Mouse (Mus musculus): ENCODE results near the gene Ahsg. TPM values are rescaled to one million over a fixed set of nuclear protein-coding genes. Genes with fewer than 3 reads are reported as not detected.

The Ahsg gene
- polyA plus RNA-seq, 1 experiment, result not detected

- Histone ChIP-seq H3K36me3 (ENCODE audit: control insufficient read depth, insufficient read depth) (no peaks in the 10 kb centered on the region), H3K4me3 (no peak overlapping the region), H3K79me2 (ENCODE audit: control insufficient read depth, insufficient read depth) (no peaks in the 10 kb centered on the region), H3K4me2 (ENCODE audit: low read depth) (no peak overlapping the region), H3ac (ENCODE audit: control insufficient read depth, insufficient read length) (no peak overlapping the region), H3K27me3 (ENCODE audit: control insufficient read depth, insufficient read depth, insufficient read length) (peaks cover 15% of the 10 kb centered on the region)
- TF ChIP-seq MYOG (IDR thresholded peaks at IDR 0.05; ENCODE audit: control insufficient read depth in 1 of 3, insufficient read depth in 1 of 3, insufficient read length in 2 of 3, low read depth in 2 of 3) (no peak), USF1 (IDR thresholded peaks at IDR 0.05; ENCODE audit: low read depth) (no peak), POLR2AphosphoS2 (IDR thresholded peaks at IDR 0.05; ENCODE audit: insufficient read length, low read depth) (no peak), E2F4 (IDR thresholded peaks at IDR 0.05; ENCODE audit: insufficient read depth) (no peak), CEBPB (IDR thresholded peaks at IDR 0.05; ENCODE audit: insufficient read depth, poor library complexity, severe bottlenecking) (no peak), MAX (IDR thresholded peaks at IDR 0.05; ENCODE audit: low read depth) (no peak), TCF12 (IDR thresholded peaks at IDR 0.05; ENCODE audit: insufficient read depth, poor library complexity, severe bottlenecking) (no peak), SRF (IDR thresholded peaks at IDR 0.05; ENCODE audit: control insufficient read depth, insufficient read length, low read depth) (no peak), POLR2A (IDR thresholded peaks at IDR 0.05; ENCODE audit: insufficient read length, low read depth) (no peak), TCF3 (IDR thresholded peaks at IDR 0.05; ENCODE audit: insufficient read length, low read depth) (no peak), REST (IDR thresholded peaks at IDR 0.05; ENCODE audit: insufficient read depth, insufficient read length) (no peak), MYOD1 (IDR thresholded peaks at IDR 0.05; ENCODE audit: control insufficient read depth in 1 of 3, insufficient read length in 2 of 3, low read depth in 2 of 3) (no peak)
Measured at GRCm38 (mm10) chr16:22889716-22890115, 1.4 kb upstream of the Ahsg start.

- H3K4me2 ChIP-seq (ENCODE audit: low read depth), result no peak overlapping the region
- no peaks in the 10 kb centered on the region for H3K79me2 ChIP-seq (ENCODE audit: control insufficient read depth, insufficient read depth)
- no peak overlapping the region for H3K4me3 ChIP-seq
- H3ac ChIP-seq (ENCODE audit: control insufficient read depth, insufficient read length), result no peak overlapping the region
- no peaks in the 10 kb centered on the region for H3K36me3 ChIP-seq (ENCODE audit: control insufficient read depth, insufficient read depth)
- TF ChIP-seq TCF3 (IDR thresholded peaks at IDR 0.05; ENCODE audit: insufficient read length, low read depth) (no peak), POLR2AphosphoS2 (IDR thresholded peaks at IDR 0.05; ENCODE audit: insufficient read length, low read depth) (no peak), MAX (IDR thresholded peaks at IDR 0.05; ENCODE audit: low read depth) (no peak), MYOG (IDR thresholded peaks at IDR 0.05; ENCODE audit: control insufficient read depth in 1 of 3, insufficient read depth in 1 of 3, insufficient read length in 2 of 3, low read depth in 2 of 3) (no peak)
- H3K27me3 ChIP-seq (ENCODE audit: control insufficient read depth, insufficient read depth, insufficient read length), result peaks cover 20% of the 10 kb centered on the region
Measured at GRCm38 (mm10) chr16:22891733-22892154, 667 bp downstream of the Ahsg start.

GRCm38 (mm10) chr16:22894095-22894494, 3.0 kb downstream of the Ahsg start:
- H3K27me3 ChIP-seq (ENCODE audit: control insufficient read depth, insufficient read depth, insufficient read length), result peaks cover 20% of the 10 kb centered on the region
- no peak overlapping the region for H3ac ChIP-seq (ENCODE audit: control insufficient read depth, insufficient read length)
- H3K4me2 ChIP-seq (ENCODE audit: low read depth), result no peak overlapping the region
- TF ChIP-seq POLR2AphosphoS2 (IDR thresholded peaks at IDR 0.05; ENCODE audit: insufficient read length, low read depth) (no peak), E2F4 (IDR thresholded peaks at IDR 0.05; ENCODE audit: insufficient read depth) (no peak), TCF12 (IDR thresholded peaks at IDR 0.05; ENCODE audit: insufficient read depth, poor library complexity, severe bottlenecking) (no peak), POLR2A (IDR thresholded peaks at IDR 0.05; ENCODE audit: insufficient read length, low read depth) (no peak), TCF3 (IDR thresholded peaks at IDR 0.05; ENCODE audit: insufficient read length, low read depth) (no peak), MYOD1 (IDR thresholded peaks at IDR 0.05; ENCODE audit: control insufficient read depth in 1 of 3, insufficient read length in 2 of 3, low read depth in 2 of 3) (no peak), USF1 (IDR thresholded peaks at IDR 0.05; ENCODE audit: low read depth) (no peak), SRF (IDR thresholded peaks at IDR 0.05; ENCODE audit: control insufficient read depth, insufficient read length, low read depth) (no peak), MAX (IDR thresholded peaks at IDR 0.05; ENCODE audit: low read depth) (no peak), CEBPB (IDR thresholded peaks at IDR 0.05; ENCODE audit: insufficient read depth, poor library complexity, severe bottlenecking) (no peak), MYOG (IDR thresholded peaks at IDR 0.05; ENCODE audit: control insufficient read depth in 1 of 3, insufficient read depth in 1 of 3, insufficient read length in 2 of 3, low read depth in 2 of 3) (no peak), REST (IDR thresholded peaks at IDR 0.05; ENCODE audit: insufficient read depth, insufficient read length) (no peak)
- H3K79me2 ChIP-seq (ENCODE audit: control insufficient read depth, insufficient read depth), result no peaks in the 10 kb centered on the region
- no peak overlapping the region for H3K4me3 ChIP-seq
- no peaks in the 10 kb centered on the region for H3K36me3 ChIP-seq (ENCODE audit: control insufficient read depth, insufficient read depth)

- Histone ChIP-seq H3K4me3 (no peak overlapping the region), H3K79me2 (ENCODE audit: control insufficient read depth, insufficient read depth) (no peaks in the 10 kb centered on the region), H3K27me3 (ENCODE audit: control insufficient read depth, insufficient read depth, insufficient read length) (peaks cover 20% of the 10 kb centered on the region), H3K36me3 (ENCODE audit: control insufficient read depth, insufficient read depth) (no peaks in the 10 kb centered on the region), H3K4me2 (ENCODE audit: low read depth) (no peak overlapping the region), H3ac (ENCODE audit: control insufficient read depth, insufficient read length) (no peak overlapping the region)
- no peak for TF ChIP-seq MYOG (IDR thresholded peaks at IDR 0.05; ENCODE audit: control insufficient read depth in 1 of 3, insufficient read depth in 1 of 3, insufficient read length in 2 of 3, low read depth in 2 of 3)
- TF ChIP-seq TCF12 (IDR thresholded peaks at IDR 0.05; ENCODE audit: insufficient read depth, poor library complexity, severe bottlenecking), result no peak
- TF ChIP-seq E2F4 (IDR thresholded peaks at IDR 0.05; ENCODE audit: insufficient read depth), result no peak
- no peak for TF ChIP-seq MAX (IDR thresholded peaks at IDR 0.05; ENCODE audit: low read depth)
- no peak for TF ChIP-seq POLR2AphosphoS2 (IDR thresholded peaks at IDR 0.05; ENCODE audit: insufficient read length, low read depth)
- TF ChIP-seq POLR2A (IDR thresholded peaks at IDR 0.05; ENCODE audit: insufficient read length, low read depth), result no peak
- no peak for TF ChIP-seq USF1 (IDR thresholded peaks at IDR 0.05; ENCODE audit: low read depth)
- no peak for TF ChIP-seq MYOD1 (IDR thresholded peaks at IDR 0.05; ENCODE audit: control insufficient read depth in 1 of 3, insufficient read length in 2 of 3, low read depth in 2 of 3)
- no peak for TF ChIP-seq TCF3 (IDR thresholded peaks at IDR 0.05; ENCODE audit: insufficient read length, low read depth)
- TF ChIP-seq REST (IDR thresholded peaks at IDR 0.05; ENCODE audit: insufficient read depth, insufficient read length), result no peak
- TF ChIP-seq CEBPB (IDR thresholded peaks at IDR 0.05; ENCODE audit: insufficient read depth, poor library complexity, severe bottlenecking), result no peak
- no peak for TF ChIP-seq SRF (IDR thresholded peaks at IDR 0.05; ENCODE audit: control insufficient read depth, insufficient read length, low read depth)
Measured at GRCm38 (mm10) chr16:22896618-22897017, 5.5 kb downstream of the Ahsg start.

- Histone ChIP-seq H3K27me3 (ENCODE audit: control insufficient read depth, insufficient read depth, insufficient read length) (peaks cover 12% of the 10 kb centered on the region), H3K4me3 (no peak overlapping the region), H3K79me2 (ENCODE audit: control insufficient read depth, insufficient read depth) (no peaks in the 10 kb centered on the region)
Measured at GRCm38 (mm10) chr16:22899346-22899745, 8.3 kb downstream of the Ahsg start.

More at GRCm38 (mm10) chr16:22899346-22899745, 8.3 kb downstream of the Ahsg start:
- H3K36me3 ChIP-seq (ENCODE audit: control insufficient read depth, insufficient read depth), result no peaks in the 10 kb centered on the region
- no peak for TF ChIP-seq CEBPB (IDR thresholded peaks at IDR 0.05; ENCODE audit: insufficient read depth, poor library complexity, severe bottlenecking)
- TF ChIP-seq USF1 (IDR thresholded peaks at IDR 0.05; ENCODE audit: low read depth), result no peak
- no peak for TF ChIP-seq POLR2AphosphoS2 (IDR thresholded peaks at IDR 0.05; ENCODE audit: insufficient read length, low read depth)
- no peak for TF ChIP-seq MAX (IDR thresholded peaks at IDR 0.05; ENCODE audit: low read depth)
- H3ac ChIP-seq (ENCODE audit: control insufficient read depth, insufficient read length), result no peak overlapping the region
- H3K4me2 ChIP-seq (ENCODE audit: low read depth), result no peak overlapping the region

Data from myocyte (in vitro differentiated cells).